Mouse (Mus musculus) MEL (cell line): ENCODE data around the gene P2ry2. TPM values are rescaled to one million over a fixed set of nuclear protein-coding genes. Genes with fewer than 3 reads are reported as not detected.

Experiments
- DNase-seq: peaks from one replicate; pipeline ENCODE4 v3.0.0; 2011; ENCODE audit warnings: low read depth, low spot score
- H3K27ac ChIP-seq: 2 replicates; pipeline ENCODE4 v1.5.1; 2012; ENCODE audit warnings: low read depth, mild to moderate bottlenecking, control low read depth, low read length, moderate library complexity; ENCODE audit not compliant: control insufficient read depth
- H3K27me3 ChIP-seq, 2 experiments: fragments of 150-350 bp in 1 of 2; sonication (generic) in 1 of 2; 2 replicates each; pipeline ENCODE4 v1.6.1; 2012; ENCODE audit warnings: low read length in 2 of 2, mild to moderate bottlenecking in 2 of 2, improper control_type of control experiment in 1 of 2, moderate library complexity in 1 of 2; ENCODE audit not compliant: insufficient read depth in 2 of 2, control insufficient read depth in 1 of 2
- H3K36me3 ChIP-seq, 2 experiments: 2 replicates each; pipeline ENCODE4 v1.6.1; 2012 to 2014; ENCODE audit warnings: low read length in 2 of 2, improper control_type of control experiment in 1 of 2, inconsistent platforms in 1 of 2, mild to moderate bottlenecking in 1 of 2; ENCODE audit not compliant: insufficient read depth in 2 of 2, control insufficient read depth in 1 of 2
- H3K4me1 ChIP-seq, 2 experiments: fragments of 150-350 bp in 1 of 2; sonication (generic) in 1 of 2; 2 replicates each; pipeline ENCODE4 v1.6.1; 2012; ENCODE audit warnings: low read length in 2 of 2, improper control_type of control experiment in 1 of 2, mild to moderate bottlenecking in 1 of 2; ENCODE audit not compliant: insufficient read depth in 2 of 2, control insufficient read depth in 1 of 2
- H3K4me3 ChIP-seq, 2 experiments: fragments of 150-350 bp in 1 of 2; sonication (generic) in 1 of 2; 2 replicates each; pipeline ENCODE4 v1.5.1; 2012; ENCODE audit warnings: low read depth in 2 of 2, low read length in 2 of 2, mild to moderate bottlenecking in 2 of 2, moderate library complexity in 2 of 2, control low read depth in 1 of 2, improper control_type of control experiment in 1 of 2; ENCODE audit not compliant: control insufficient read depth in 1 of 2, insufficient read depth in 1 of 2
- H3K79me2 ChIP-seq: 2 replicates; pipeline ENCODE4 v1.6.1; 2012; ENCODE audit warnings: mild to moderate bottlenecking, low read length, moderate library complexity; ENCODE audit not compliant: control insufficient read depth, poor library complexity, insufficient read depth
- H3K9ac ChIP-seq: 2 replicates; pipeline ENCODE4 v1.6.1; 2012; ENCODE audit warnings: low read depth, mild to moderate bottlenecking, control low read depth, low read length, moderate library complexity; ENCODE audit not compliant: control insufficient read depth, poor library complexity, severe bottlenecking
- H3K9me3 ChIP-seq: fragments of 150-350 bp; sonication (generic); replicated peaks from 2 replicates; pipeline ENCODE4 v1.6.1; 2012; ENCODE audit warnings: mild to moderate bottlenecking, low read length, improper control_type of control experiment, moderate library complexity; ENCODE audit not compliant: insufficient read depth
- CHD1 ChIP-seq: IDR thresholded peaks from 2 replicates; pipeline ENCODE4 v1.6.1; 2012; ENCODE audit warnings: low read depth, mild to moderate bottlenecking, inconsistent platforms, low read length, improper control_type of control experiment
- ELF1 ChIP-seq: IDR thresholded peaks from 2 replicates; pipeline ENCODE4 v1.6.1; 2014; ENCODE audit warnings: low read depth, mild to moderate bottlenecking, inconsistent platforms, low read length, improper control_type of control experiment, moderate library complexity
- EP300 ChIP-seq, 2 experiments: IDR thresholded peaks; 2 replicates each; pipeline ENCODE4 v1.6.1; 2011; ENCODE audit warnings: improper control_type of control experiment in 2 of 2, low read length in 2 of 2, low read depth in 1 of 2, mild to moderate bottlenecking in 1 of 2
- ETS1 ChIP-seq: IDR thresholded peaks from 2 replicates; pipeline ENCODE4 v1.6.1; 2012; ENCODE audit warnings: low read depth, mild to moderate bottlenecking, inconsistent platforms, low read length, improper control_type of control experiment, moderate library complexity
- GABPA ChIP-seq: IDR thresholded peaks from 2 replicates; pipeline ENCODE4 v1.6.1; 2012; ENCODE audit warnings: low read depth, mild to moderate bottlenecking, inconsistent platforms, low read length, improper control_type of control experiment, moderate library complexity
- JUND ChIP-seq: IDR thresholded peaks from 2 replicates; pipeline ENCODE4 v1.6.1; 2011; ENCODE audit warnings: low read depth, mild to moderate bottlenecking, improper control_type of control experiment, low read length
- MAFK ChIP-seq: IDR thresholded peaks from 2 replicates; pipeline ENCODE4 v1.6.1; 2011; ENCODE audit warnings: low read depth, mild to moderate bottlenecking, low read length, improper control_type of control experiment, borderline replicate concordance
- MAZ ChIP-seq: IDR thresholded peaks from 2 replicates; pipeline ENCODE4 v1.6.1; 2012; ENCODE audit warnings: low read depth, mild to moderate bottlenecking, inconsistent platforms, low read length, improper control_type of control experiment
- MEF2A ChIP-seq: IDR thresholded peaks from 2 replicates; pipeline ENCODE4 v1.6.1; 2014; ENCODE audit warnings: low read depth, mild to moderate bottlenecking, inconsistent platforms, low read length, improper control_type of control experiment; ENCODE audit not compliant: poor library complexity, insufficient replicate concordance, severe bottlenecking; ENCODE audit errors: extremely low read depth
- MXI1 ChIP-seq: IDR thresholded peaks from 2 replicates; pipeline ENCODE4 v1.6.1; 2011; ENCODE audit warnings: mild to moderate bottlenecking, low read depth, low read length, improper control_type of control experiment
- MYB ChIP-seq: IDR thresholded peaks from 2 replicates; pipeline ENCODE4 v1.6.1; 2011; ENCODE audit warnings: mild to moderate bottlenecking, low read depth, low read length, improper control_type of control experiment
- NELFE ChIP-seq: IDR thresholded peaks from 2 replicates; pipeline ENCODE4 v1.6.1; 2011; ENCODE audit warnings: low read depth, low read length, improper control_type of control experiment
- POLR2A ChIP-seq, 2 experiments: IDR thresholded peaks; 2 replicates each; pipeline ENCODE4 v1.6.1; 2011 to 2012; ENCODE audit warnings: low read length in 2 of 2, mild to moderate bottlenecking in 2 of 2, control low read depth in 1 of 2, improper control_type of control experiment in 1 of 2, low read depth in 1 of 2, moderate library complexity in 1 of 2; ENCODE audit not compliant: control insufficient read depth in 1 of 2, insufficient read depth in 1 of 2, poor library complexity in 1 of 2
- POLR2AphosphoS5 ChIP-seq: IDR thresholded peaks from 2 replicates; pipeline ENCODE4 v1.6.1; 2012; ENCODE audit warnings: low read depth, borderline replicate concordance, mild to moderate bottlenecking, inconsistent platforms, low read length, moderate library complexity, mixed read lengths
- RAD21 ChIP-seq: IDR thresholded peaks from 2 replicates; pipeline ENCODE4 v1.6.1; 2011; ENCODE audit warnings: mild to moderate bottlenecking, low read depth, low read length, improper control_type of control experiment
- SIN3A ChIP-seq: IDR thresholded peaks from 2 replicates; pipeline ENCODE4 v1.6.1; 2012; ENCODE audit warnings: low read length, improper control_type of control experiment, inconsistent platforms
- TAL1 ChIP-seq: IDR thresholded peaks from 2 replicates; pipeline ENCODE4 v1.6.1; 2012; ENCODE audit warnings: mild to moderate bottlenecking, inconsistent platforms, low read length, moderate library complexity, mixed read lengths
- TBP ChIP-seq: IDR thresholded peaks from 2 replicates; pipeline ENCODE4 v1.8.0; 2011; ENCODE audit warnings: low read depth, low read length, improper control_type of control experiment
- UBTF ChIP-seq: IDR thresholded peaks from 2 replicates; pipeline ENCODE4 v1.6.1; 2012; ENCODE audit warnings: low read depth, mild to moderate bottlenecking, inconsistent platforms, low read length, improper control_type of control experiment, moderate library complexity, borderline replicate concordance; ENCODE audit not compliant: insufficient read depth
- USF2 ChIP-seq, 2 experiments: IDR thresholded peaks; 2 replicates each; pipeline ENCODE4 v1.6.1; 2011 to 2012; ENCODE audit warnings: improper control_type of control experiment in 2 of 2, low read length in 2 of 2, borderline replicate concordance in 1 of 2, inconsistent platforms in 1 of 2, low read depth in 1 of 2, mild to moderate bottlenecking in 1 of 2; ENCODE audit not compliant: insufficient read depth in 1 of 2
- ZKSCAN1 ChIP-seq: IDR thresholded peaks from 2 replicates; pipeline ENCODE4 v1.6.1; 2012; ENCODE audit warnings: low read depth, mild to moderate bottlenecking, inconsistent platforms, low read length, improper control_type of control experiment, moderate library complexity
- ZMIZ1 ChIP-seq: IDR thresholded peaks from 2 replicates; pipeline ENCODE4 v1.6.1; 2012; ENCODE audit warnings: low read depth, mild to moderate bottlenecking, inconsistent platforms, low read length, improper control_type of control experiment, moderate library complexity
- ZNF384 ChIP-seq: IDR thresholded peaks from 2 replicates; pipeline ENCODE4 v1.6.1; 2012; ENCODE audit warnings: low read depth, mild to moderate bottlenecking, inconsistent platforms, low read length, improper control_type of control experiment
- polyA plus RNA-seq, 2 experiments: library from polyadenylated mRNA; stranded (reverse) in 1 of 2; unstranded in 1 of 2; fragments of >175 nt in 1 of 2; fragments of >200 nt in 1 of 2; gene quantifications; 2 replicates each; pipeline versions ENCODE4 v1.2.1 to v1.2.4; 2012; ENCODE audit warnings: low replicate concordance in 2 of 2, low read depth in 1 of 2; ENCODE audit not compliant: insufficient read length in 2 of 2, insufficient read depth in 1 of 2, missing spikeins in 1 of 2
- total RNA-seq: library from RNA; depleted of rRNA; stranded (reverse); fragments of 300-350 nt; gene quantifications from 2 replicates; pipeline ENCODE4 v1.2.3, GENCODE M21; 2012

Gene P2ry2
- total and polyA plus RNA-seq, 3 experiments = 0.23 to 0.86 TPM; not detected in 1

DNA sequence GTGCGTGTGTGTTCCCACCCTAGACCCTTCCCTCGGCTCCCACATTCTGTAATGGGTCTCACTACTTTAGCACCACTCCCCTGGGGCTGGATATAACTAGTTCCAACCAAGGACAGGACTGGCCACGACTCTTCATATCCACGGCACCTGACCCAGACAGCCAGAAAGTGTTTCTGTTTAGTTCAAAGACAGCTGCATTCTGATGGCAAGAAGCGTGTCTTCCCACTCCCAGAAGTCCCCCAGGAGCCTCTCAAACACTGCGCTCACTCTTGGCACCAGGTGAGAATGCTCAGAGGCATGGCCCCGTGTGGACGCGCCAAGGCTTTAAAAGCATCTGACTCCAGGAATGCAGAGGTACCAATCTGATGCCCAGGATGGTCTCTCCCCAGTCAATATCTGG is 16.3 kb upstream of the P2ry2 start:
- Histone ChIP-seq H3K36me3 (peaks cover 0 to 18% of the 10 kb centered on the region in 2 experiments; a peak in 2 of 4 replicates), H3K9me3 (no peaks in the 10 kb centered on the region), H3K4me3 (no peak overlapping the region), H3K27me3 (no peaks in the 10 kb centered on the region; a peak in 1 of 4 replicates), H3K4me1 (peaks cover 0 to 22% of the 10 kb centered on the region in 2 experiments; a peak in 2 of 4 replicates), H3K27ac (no peak overlapping the region), H3K9ac (no peak overlapping the region), H3K79me2 (no peaks in the 10 kb centered on the region)
- no peak for TF ChIP-seq ELF1
- no peak for TF ChIP-seq MEF2A
- TF ChIP-seq ZMIZ1 = no peak
- TF ChIP-seq RAD21 = no peak
- TF ChIP-seq ZKSCAN1 = no peak
- no peak for DNase-seq

GRCm38 (mm10) chr7:101028444-101028757 is 15.7 kb upstream of the P2ry2 start:
- TF ChIP-seq POLR2A (IDR thresholded peaks at IDR 0.05; ENCODE audit: control insufficient read depth in 1 of 2, insufficient read depth in 1 of 2, low read depth in 1 of 2, low read length in 2 of 2, poor library complexity in 1 of 2) = no peak
- TF ChIP-seq MYB = peak; percentile 62; the same call in 1 of the 2 replicates
- TF ChIP-seq TBP = 0 out of 2 replicates have a peak, but pooled peaks have one; percentile 24
- Histone ChIP-seq H3K27ac (peak overlapping the region; percentile 45), H3K79me2 (no peaks in the 10 kb centered on the region)

GRCm38 (mm10) chr7:101027623-101028443 is 15.2 kb upstream of the P2ry2 start:
- no peak overlapping the region for H3K4me3 ChIP-seq
- no peaks in the 10 kb centered on the region; a peak in 1 of 4 replicates for H3K27me3 ChIP-seq
- no peak overlapping the region for H3K9ac ChIP-seq
- H3K27ac ChIP-seq = peak overlapping the region; percentile 45
- no peaks in the 10 kb centered on the region for H3K9me3 ChIP-seq
- H3K4me1 ChIP-seq = peaks cover 0 to 22% of the 10 kb centered on the region in 2 experiments; a peak in 2 of 4 replicates
- DNase-seq = peak; percentile 86
- H3K79me2 ChIP-seq = no peaks in the 10 kb centered on the region
- H3K36me3 ChIP-seq = peaks cover 0 to 18% of the 10 kb centered on the region in 2 experiments; a peak in 2 of 4 replicates
- no peak for TF ChIP-seq UBTF
- TF ChIP-seq CHD1 = no peak
- no peak for TF ChIP-seq POLR2A (IDR thresholded peaks at IDR 0.05; ENCODE audit: control insufficient read depth in 1 of 2, insufficient read depth in 1 of 2, low read depth in 1 of 2, low read length in 2 of 2, poor library complexity in 1 of 2)
- peak; percentile 51; the same call in 1 of the 2 replicates for TF ChIP-seq ETS1
- TF ChIP-seq TAL1 = peak; percentile 26; the same call in 1 of the 2 replicates
- no peak for TF ChIP-seq NELFE
- no peak for TF ChIP-seq GABPA
- TF ChIP-seq USF2 (IDR thresholded peaks at IDR 0.05; ENCODE audit: borderline replicate concordance in 1 of 2, insufficient read depth in 1 of 2, low read depth in 1 of 2, low read length in 2 of 2) = no peak
- TF ChIP-seq EP300 (IDR thresholded peaks at IDR 0.05; ENCODE audit: low read depth in 1 of 2, low read length in 2 of 2) = peak; percentile 55
- TF ChIP-seq JUND = no peak
- no peak for TF ChIP-seq POLR2AphosphoS5
- TF ChIP-seq MAZ = no peak
- no peak for TF ChIP-seq SIN3A
- no peak for TF ChIP-seq ZNF384
- TF ChIP-seq TBP = no peak
- no peak for TF ChIP-seq RAD21
- TF ChIP-seq MAFK = no peak
- no peak for TF ChIP-seq MXI1

More at GRCm38 (mm10) chr7:101028444-101028757, 15.7 kb upstream of the P2ry2 start:
- peak; percentile 39 for DNase-seq
- H3K4me3 ChIP-seq = no peak overlapping the region
- peaks cover 0 to 22% of the 10 kb centered on the region in 2 experiments; a peak in 2 of 4 replicates for H3K4me1 ChIP-seq
- H3K9me3 ChIP-seq = no peaks in the 10 kb centered on the region
- H3K27me3 ChIP-seq = no peaks in the 10 kb centered on the region; a peak in 1 of 4 replicates
- H3K9ac ChIP-seq = no peak overlapping the region
- H3K36me3 ChIP-seq = peaks cover 0 to 18% of the 10 kb centered on the region in 2 experiments; a peak in 2 of 4 replicates
